Mouse (Mus musculus) erythroid progenitor cell, adult 5-6 weeks (primary cell): ENCODE data around the gene Micu2. TPM values are rescaled to one million over a fixed set of nuclear protein-coding genes. Genes with fewer than 3 reads are reported as not detected.
"Not testable (repeated sequence)": the region's sequence is repeated elsewhere in the genome, so short reads cannot be mapped to it uniquely, and the experiment has no call there.

Experiments
- ATAC-seq: replicated peaks from 2 replicates; pipeline ENCODE4 v1.8.0; 2016; ENCODE audit warnings: moderate number of reproducible peaks, mild to moderate bottlenecking, moderate TSS enrichment, inconsistent platforms; ENCODE audit not compliant: poor library complexity, low FRiP score, severe bottlenecking
- total RNA-seq, 2 experiments: library from RNA; stranded (forward) in 1 of 2; stranded (reverse) in 1 of 2; fragments of 150-400 nt in 1 of 2; fragments of 186-747, 209-891 nt in 1 of 2; gene quantifications; 2 replicates each; pipeline versions ENCODE4 v1.2.3 to v1.2.4; 2015 to 2017; ENCODE audit warnings: low replicate concordance in 2 of 2

Gene Micu2
- total RNA-seq, 2 experiments from 2014 or later = 14.3 to 39.6 TPM

GRCm38 (mm10) chr14:57968873-57969272 is 30.2 kb downstream of the Micu2 start:
- ATAC-seq = peak; percentile 64

GRCm38 (mm10) chr14:57967080-57967797 is 31.8 kb downstream of the Micu2 start:
- peak; percentile 88 for ATAC-seq

GRCm38 (mm10) chr14:57961861-57962260 is 37.2 kb downstream of the Micu2 start:
- peak; percentile 41; the same call in 1 of the 2 replicates for ATAC-seq

GRCm38 (mm10) chr14:57951089-57951488 is 48.0 kb downstream of the Micu2 start:
- ATAC-seq = no peak; the same call in 1 of the 2 replicates

GRCm38 (mm10) chr14:57945834-57946233 is 53.2 kb downstream of the Micu2 start:
- ATAC-seq = no peak

- ATAC-seq = no peak
Measured at GRCm38 (mm10) chr14:57937297-57937696, 61.8 kb downstream of the Micu2 start.

GRCm38 (mm10) chr14:57934666-57935065 is 64.4 kb downstream of the Micu2 start:
- no peak for ATAC-seq

- ATAC-seq = no peak
Measured at GRCm38 (mm10) chr14:57933608-57934007, 65.5 kb downstream of the Micu2 start.

GRCm38 (mm10) chr14:57932881-57933443 is 66.1 kb downstream of the Micu2 start:
- 0 out of 2 replicates have a peak, but pooled peaks have one; percentile 54 for ATAC-seq

- ATAC-seq = no peak
Measured at GRCm38 (mm10) chr14:57921428-57922131, 77.5 kb downstream of the Micu2 start.

GRCm38 (mm10) chr14:57920568-57921310 is 78.3 kb downstream of the Micu2 start:
- no peak for ATAC-seq

GRCm38 (mm10) chr14:57919148-57919875 is 79.8 kb downstream of the Micu2 start:
- ATAC-seq = no peak

GRCm38 (mm10) chr14:57915341-57915740 is 83.7 kb downstream of the Micu2 start:
- no peak for ATAC-seq

GRCm38 (mm10) chr14:57912211-57913007 is 86.7 kb downstream of the Micu2 start:
- ATAC-seq = not testable (repeated sequence)

- not testable (repeated sequence) for ATAC-seq
Measured at GRCm38 (mm10) chr14:57911787-57912186, 87.3 kb downstream of the Micu2 start.

- ATAC-seq = no peak
Measured at GRCm38 (mm10) chr14:57911316-57911715, 87.7 kb downstream of the Micu2 start.

GRCm38 (mm10) chr14:57910501-57911068 is 88.5 kb downstream of the Micu2 start:
- ATAC-seq = peak; percentile 99

GRCm38 (mm10) chr14:57909297-57909696 is 89.8 kb downstream of the Micu2 start:
- ATAC-seq = no peak
